In the genomic region with DNA sequence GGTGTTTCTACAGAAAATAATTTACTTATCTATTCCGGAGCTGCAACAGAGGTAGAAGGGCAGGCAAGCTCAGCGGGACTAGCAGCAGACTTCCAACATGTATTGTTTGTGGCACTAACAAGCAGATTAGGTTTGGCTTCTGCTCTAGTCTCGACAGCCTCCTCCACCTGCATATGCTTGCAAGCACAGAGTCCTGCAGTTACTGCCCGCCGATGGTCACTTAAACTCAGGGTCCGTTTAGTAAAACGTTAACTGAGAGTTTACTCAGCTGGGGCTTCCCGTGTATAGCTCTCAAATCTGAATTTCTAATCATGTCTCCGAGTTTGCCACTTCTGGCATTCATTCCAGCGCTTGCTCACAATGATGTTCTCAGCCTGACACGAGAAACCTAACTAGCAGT, we compare ENCODE assay signal across 25 mouse cellular contexts.
DNase-seq lines count a peak whose midpoint lies in the region; ATAC-seq and TF ChIP-seq lines count a peak whose summit lies in the region.
"Had no signal": no experiment of that assay in that cellular context is flagged by ENCODE, and none has a peak within 500 bp of the region (broad histone marks: within the 10 kb centered on the region; RNA-seq: fewer than 3 reads in every experiment).

No protein-coding gene starts in this region.

- H3K4me1 ChIP-seq in stomach, embryonic 15.5 days = no peaks in the 10 kb centered on the region
- H3K4me1 ChIP-seq in stomach, postnatal 0 days (replicated peaks; ENCODE audit: control insufficient read depth, insufficient read depth) = no peaks in the 10 kb centered on the region
- H3K4me1 ChIP-seq in hindbrain, embryonic 14.5 days (replicated peaks; ENCODE audit: control insufficient read depth, insufficient read depth, low read length) = no peaks in the 10 kb centered on the region
- H3K4me1 ChIP-seq: forebrain, embryonic 13.5 days; heart, embryonic 15.5 days; limb, embryonic 12.5 days; liver, embryonic 15.5 days; midbrain, embryonic 10.5 days had no signal

- no peaks in the 10 kb centered on the region for H3K9me3 ChIP-seq in stomach, embryonic 15.5 days
- H3K9me3 ChIP-seq in stomach, postnatal 0 days (ENCODE audit: control insufficient read depth, low read length) = no peaks in the 10 kb centered on the region
- H3K9me3 ChIP-seq in hindbrain, embryonic 14.5 days (ENCODE audit: control insufficient read depth, low read length) = no peaks in the 10 kb centered on the region
- H3K9me3 ChIP-seq: forebrain, embryonic 13.5 days; heart, embryonic 15.5 days; limb, embryonic 12.5 days; liver, embryonic 15.5 days; midbrain, embryonic 10.5 days had no signal

- H3K4me2 ChIP-seq in stomach, embryonic 15.5 days = no peak overlapping the region
- no peak overlapping the region for H3K4me2 ChIP-seq in stomach, postnatal 0 days (replicated peaks; ENCODE audit: low read depth)
- no peak overlapping the region for H3K4me2 ChIP-seq in hindbrain, embryonic 14.5 days (replicated peaks)
- H3K4me2 ChIP-seq: forebrain, embryonic 13.5 days; heart, embryonic 15.5 days; limb, embryonic 12.5 days; liver, embryonic 15.5 days; lung, embryonic 14.5 days had no signal

- peak; percentile 4 for DNase-seq in embryo, embryonic 10.5 days (ENCODE audit: low spot score)
- DNase-seq in embryo, embryonic 10 days (ENCODE audit: low spot score) = no peak
- DNase-seq in stomach, postnatal 0 days (ENCODE audit: low spot score) = no peak
- peak; percentile 21 for DNase-seq in kidney, postnatal 10 days
- DNase-seq in cerebellum, adult 8-10 months = no peak
- DNase-seq in hindbrain, embryonic 14.5 days (ENCODE audit: low spot score) = no peak
- DNase-seq: adrenal gland, adult 8-10 months; cerebellum, adult 2 months; gastrocnemius, postnatal 10 days; layer of hippocampus, adult 9-11 months; lung, embryonic 14.5 days; lung, postnatal 14 days; right cerebral cortex, postnatal 25 days; thymus, adult 2 months; thymus, postnatal 4 days had no signal

- TF ChIP-seq EP300 in stomach, postnatal 0 days (optimal IDR thresholded peaks at IDR 0.05) = no peak

- no peaks in the 10 kb centered on the region for H3K36me3 ChIP-seq in stomach, embryonic 15.5 days
- H3K36me3 ChIP-seq in stomach, postnatal 0 days (ENCODE audit: control insufficient read depth, insufficient read depth, low read length) = no peaks in the 10 kb centered on the region
- no peaks in the 10 kb centered on the region for H3K36me3 ChIP-seq in hindbrain, embryonic 14.5 days (replicated peaks; ENCODE audit: control insufficient read depth, insufficient read depth)
- H3K36me3 ChIP-seq: heart, embryonic 15.5 days; limb, embryonic 12.5 days; liver, embryonic 15.5 days; midbrain, embryonic 10.5 days had no signal

- no peak overlapping the region for H3K4me3 ChIP-seq in stomach, embryonic 15.5 days (replicated peaks)
- no peak overlapping the region for H3K4me3 ChIP-seq in stomach, postnatal 0 days (ENCODE audit: low read depth, low read length)
- H3K4me3 ChIP-seq in hindbrain, embryonic 14.5 days (replicated peaks; ENCODE audit: low read length) = no peak overlapping the region
- H3K4me3 ChIP-seq: forebrain, embryonic 13.5 days; heart, embryonic 15.5 days; limb, embryonic 12.5 days; liver, embryonic 15.5 days; midbrain, embryonic 10.5 days had no signal

- H3K9ac ChIP-seq in stomach, embryonic 15.5 days = no peak overlapping the region
- H3K9ac ChIP-seq in stomach, postnatal 0 days (ENCODE audit: low read length) = no peak overlapping the region
- H3K9ac ChIP-seq in hindbrain, embryonic 14.5 days = no peak overlapping the region
- H3K9ac ChIP-seq: forebrain, embryonic 13.5 days; heart, embryonic 15.5 days; limb, embryonic 12.5 days; liver, embryonic 15.5 days; lung, embryonic 14.5 days had no signal

- H3K27ac ChIP-seq in stomach, embryonic 15.5 days = no peak overlapping the region
- no peak overlapping the region for H3K27ac ChIP-seq in stomach, postnatal 0 days (replicated peaks)
- no peak overlapping the region for H3K27ac ChIP-seq in hindbrain, embryonic 14.5 days
- H3K27ac ChIP-seq: forebrain, embryonic 13.5 days; heart, embryonic 15.5 days; hindbrain, postnatal 0 days; limb, embryonic 12.5 days; liver, embryonic 15.5 days; midbrain, embryonic 10.5 days had no signal

- peak; percentile 43; the same call in 1 of the 2 replicates for ATAC-seq in stomach, embryonic 15.5 days (ENCODE audit: insufficient read depth, low FRiP score, low read depth)
- no peak for ATAC-seq in stomach, postnatal 0 days (ENCODE audit: low FRiP score, low TSS enrichment)
- no peak for ATAC-seq in megakaryocyte, adult 5-6 weeks (ENCODE audit: poor library complexity, severe bottlenecking)
- no peak for ATAC-seq in hindbrain, embryonic 14.5 days (ENCODE audit: low FRiP score)
- ATAC-seq: forebrain, embryonic 13.5 days; hindbrain, postnatal 0 days; midbrain, embryonic 16.5 days had no signal

- H3K27me3 ChIP-seq in stomach, embryonic 15.5 days (replicated peaks) = no peaks in the 10 kb centered on the region
- no peaks in the 10 kb centered on the region for H3K27me3 ChIP-seq in stomach, postnatal 0 days (ENCODE audit: control insufficient read depth, insufficient read depth, low read length)
- no peaks in the 10 kb centered on the region for H3K27me3 ChIP-seq in hindbrain, embryonic 14.5 days (ENCODE audit: control insufficient read depth, insufficient read depth, low read length)
- H3K27me3 ChIP-seq: CH12.LX; forebrain, embryonic 13.5 days; heart, embryonic 15.5 days; limb, embryonic 12.5 days; liver, embryonic 15.5 days had no signal

- WGBS in stomach, embryonic 15.5 days = 45% methylated on average over 11 of the region's 11 CpGs
- 43% methylated on average over 11 of the region's 11 CpGs for WGBS in stomach, postnatal 0 days
- 56% methylated on average over 11 of the region's 11 CpGs for whole genome bisulfite sequencing in hindbrain, embryonic 14.5 days

- no peak for TF ChIP-seq CTCF in stomach, postnatal 0 days (IDR thresholded peaks at IDR 0.05; ENCODE audit: low read depth)

Comparison
In these comparisons a context has a peak if more than half of its experiments do, and no peak if none do; other contexts are left out.
1. DNase-seq: peak in embryo, embryonic 10.5 days (single experiment) and kidney, postnatal 10 days (single experiment); none in embryo, embryonic 10 days (single experiment), stomach, postnatal 0 days (single experiment), cerebellum, adult 8-10 months (single experiment) and hindbrain, embryonic 14.5 days (single experiment).